Mouse (Mus musculus) heart, postnatal 0 days (tissue): ENCODE results near the gene Hist1h4h. TPM values are rescaled to one million over a fixed set of nuclear protein-coding genes. Genes with fewer than 3 reads are reported as not detected.
"Not testable (repeated sequence)": the region's sequence is repeated elsewhere in the genome, so short reads cannot be mapped to it uniquely, and the experiment has no call there.

Experiments used
- ATAC-seq: fragments of 200-750 bp; cut with Nextera tagmentation; 2 replicates; pipeline ENCODE4 v1.8.0; 2017; ENCODE audit warnings: low read depth, moderate number of reproducible peaks, moderate library complexity; ENCODE audit not compliant: insufficient read depth
- DNase-seq: peaks from one replicate; pipeline ENCODE4 v3.0.0-alpha.2; 2016; ENCODE audit warnings: low spot score
- H3K27ac ChIP-seq: fragments of 300-500 bp; sonication (generic); 2 replicates; pipeline ENCODE4 v1.5.1; 2014; ENCODE audit warnings: low read depth, mild to moderate bottlenecking
- H3K27me3 ChIP-seq: fragments of 300-500 bp; sonication (generic); 2 replicates; pipeline ENCODE4 v1.6.1; 2014; ENCODE audit warnings: low read length, mixed read lengths; ENCODE audit not compliant: control insufficient read depth, insufficient read depth
- H3K36me3 ChIP-seq: fragments of 300-500 bp; sonication (generic); replicated peaks from 2 replicates; pipeline ENCODE4 v1.6.1; 2014; ENCODE audit warnings: low read length, mixed read lengths; ENCODE audit not compliant: control insufficient read depth, insufficient read depth
- H3K4me1 ChIP-seq: fragments of 300-500 bp; sonication (generic); 2 replicates; pipeline ENCODE4 v1.6.1; 2014; ENCODE audit warnings: antibody characterized with exemption; ENCODE audit not compliant: control insufficient read depth, insufficient read depth
- H3K4me2 ChIP-seq: fragments of 300-500 bp; sonication (generic); 2 replicates; pipeline ENCODE4 v1.6.1; 2014; ENCODE audit warnings: low read depth, mild to moderate bottlenecking, low read length, moderate library complexity
- H3K4me3 ChIP-seq: fragments of 300-500 bp; sonication (generic); 2 replicates; pipeline ENCODE4 v1.5.1; 2014; ENCODE audit warnings: low read depth, low read length
- H3K9ac ChIP-seq: fragments of 300-500 bp; sonication (generic); replicated peaks from 2 replicates; pipeline ENCODE4 v1.6.1; 2014; ENCODE audit warnings: low read depth, low read length, mixed read lengths
- H3K9me3 ChIP-seq: fragments of 300-500 bp; sonication (generic); replicated peaks from 2 replicates; pipeline ENCODE4 v1.6.1; 2016; ENCODE audit warnings: low read length; ENCODE audit not compliant: control insufficient read depth
- CTCF ChIP-seq: IDR thresholded peaks from 2 replicates; pipeline ENCODE4 v1.5.1; 2016; ENCODE audit warnings: antibody characterized with exemption, control low read depth, low read depth
- EP300 ChIP-seq: IDR thresholded peaks from 2 replicates; pipeline ENCODE4 v1.6.1; 2016; ENCODE audit warnings: antibody characterized with exemption, low read depth
- WGBS: fragments of 180-500 bp; shearing (Covaris S2); extraction: QIAGEN DNeasy Blood & Tissue Kit; methylation state at CpG from one replicate; pipeline ENCODE4 v1.1.7; 2014; 5-methylcytosine and 5-hydroxymethylcytosine counted together
- polyA plus RNA-seq: library from polyadenylated mRNA; unstranded; fragments of >200 nt; fragmentation: Nextera tagmentation; extraction: Ambion mirVana; gene quantifications from 2 replicates; pipeline ENCODE4 v1.2.1, GENCODE M21; 2015
- total RNA-seq: library from RNA; depleted of rRNA; stranded (reverse); fragments of >200 nt; gene quantifications from 2 replicates; pipeline ENCODE4 v1.2.3, GENCODE M21; 2014; ENCODE audit warnings: low replicate concordance

Gene Hist1h4h
- total and polyA plus RNA-seq, 2 experiments from 2014 or later: 30.4 to 4,565 TPM

DNA sequence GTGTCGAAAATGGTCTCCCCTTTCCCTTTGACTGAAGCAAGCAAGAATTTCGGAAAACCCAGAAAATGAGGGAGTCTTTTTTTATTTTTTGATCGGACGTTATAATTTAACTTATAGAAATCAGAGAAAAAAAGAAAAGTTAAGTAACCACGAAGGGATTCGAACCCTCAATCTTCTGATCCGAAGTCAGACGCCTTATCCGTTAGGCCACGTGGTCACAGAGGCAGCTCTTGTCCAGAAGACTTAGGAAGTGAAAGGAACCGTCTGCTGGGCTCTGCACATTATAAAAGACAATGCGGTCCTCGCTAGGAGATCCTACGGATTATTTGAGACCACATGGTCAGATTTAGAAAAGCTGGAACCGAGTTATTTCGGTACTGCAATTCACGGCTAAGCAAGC, 4.5 kb upstream of the Hist1h4h start:
- TF ChIP-seq CTCF: no peak
- under 1% methylated on average over 17 of the region's 17 CpGs for WGBS
- Histone ChIP-seq H3K4me2 (peak overlapping the region; percentile 54), H3K4me3 (peak overlapping the region; percentile 32), H3K36me3 (no peaks in the 10 kb centered on the region), H3K27ac (no peak overlapping the region), H3K27me3 (no peaks in the 10 kb centered on the region), H3K9me3 (no peaks in the 10 kb centered on the region), H3K9ac (peak overlapping the region; percentile 15; the same call in 1 of the 2 replicates), H3K4me1 (peaks cover 8% of the 10 kb centered on the region)
- no peak for ATAC-seq
- DNase-seq: peak; percentile 87

DNA sequence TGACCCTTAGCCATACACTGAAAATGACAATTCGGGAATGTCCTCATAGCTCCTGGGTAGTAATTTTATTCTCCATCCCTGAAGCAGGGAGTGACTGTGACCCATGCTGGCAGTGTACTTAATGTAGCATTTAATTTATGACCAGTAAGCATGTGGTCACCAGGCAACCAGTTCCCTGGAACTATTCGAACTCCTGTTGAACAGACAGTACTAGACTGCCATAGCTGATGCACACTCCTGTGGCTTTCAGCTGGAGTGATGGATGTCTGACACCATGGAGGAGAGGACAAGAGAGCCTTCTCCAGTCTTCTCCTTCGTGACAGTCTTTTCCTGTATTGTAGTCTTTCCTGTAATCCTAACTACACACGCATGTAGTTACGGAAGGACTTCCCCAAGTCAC, 1.8 kb upstream of the Hist1h4h start:
- ATAC-seq (no peak), DNase-seq (no peak)
- H3K9me3 ChIP-seq: no peaks in the 10 kb centered on the region
- H3K4me1 ChIP-seq: peaks cover 14% of the 10 kb centered on the region
- H3K27ac ChIP-seq: peak overlapping the region; percentile 100
- H3K4me3 ChIP-seq: no peak overlapping the region
- H3K4me2 ChIP-seq: no peak overlapping the region
- TF ChIP-seq EP300 (no peak), CTCF (no peak)
- no peaks in the 10 kb centered on the region for H3K36me3 ChIP-seq
- WGBS: 75% methylated on average over 5 of the region's 5 CpGs
- H3K9ac ChIP-seq: 0 out of 2 replicates have a peak overlapping the region, but pooled peaks have one; percentile 28
- H3K27me3 ChIP-seq: no peaks in the 10 kb centered on the region

DNA sequence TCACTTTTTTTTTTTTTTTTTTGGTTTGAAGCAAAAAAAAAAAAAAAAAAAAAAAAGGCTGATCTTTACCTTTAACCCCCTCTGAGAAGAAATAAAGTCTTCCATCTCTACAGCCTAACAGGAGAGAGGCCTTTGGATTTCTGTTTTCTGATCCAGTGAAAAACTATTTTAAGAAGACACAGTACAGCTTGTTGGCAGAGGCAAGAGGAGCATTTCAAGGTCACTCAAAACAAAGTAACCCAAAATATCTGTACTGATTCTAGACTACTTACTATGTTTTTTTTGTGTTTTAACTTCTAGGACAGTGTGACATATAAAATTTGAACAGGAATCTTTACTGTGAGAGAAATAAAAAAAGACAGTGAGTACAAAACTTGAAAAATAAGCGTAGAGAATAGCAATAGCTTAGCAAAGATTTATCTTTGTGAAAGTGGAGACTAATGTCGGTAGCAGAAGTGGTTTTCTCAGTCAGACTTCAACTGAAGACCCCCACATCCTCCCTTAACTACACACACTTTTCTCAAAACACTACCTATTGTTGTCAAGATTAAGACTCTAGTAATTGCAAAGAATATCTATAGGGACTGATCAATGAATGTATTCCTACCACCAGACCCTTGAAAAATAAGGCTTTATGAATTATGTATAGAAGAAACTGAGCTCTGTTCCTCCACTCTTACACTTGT, 1.2 kb upstream of the Hist1h4h start:
- H3K36me3 ChIP-seq: no peaks in the 10 kb centered on the region
- no peaks in the 10 kb centered on the region for H3K9me3 ChIP-seq
- peak overlapping the region; percentile 100 for H3K27ac ChIP-seq
- peaks cover 19% of the 10 kb centered on the region for H3K4me1 ChIP-seq
- peak overlapping the region; percentile 79 for H3K4me2 ChIP-seq
- H3K27me3 ChIP-seq: no peaks in the 10 kb centered on the region
- DNase-seq: peak; percentile 80
- TF ChIP-seq EP300 (no peak), CTCF (no peak)
- peak overlapping the region; percentile 87 for H3K9ac ChIP-seq
- 24% methylated on average over 2 of the region's 2 CpGs for WGBS
- no peak for ATAC-seq
- peak overlapping the region; percentile 63 for H3K4me3 ChIP-seq

DNA sequence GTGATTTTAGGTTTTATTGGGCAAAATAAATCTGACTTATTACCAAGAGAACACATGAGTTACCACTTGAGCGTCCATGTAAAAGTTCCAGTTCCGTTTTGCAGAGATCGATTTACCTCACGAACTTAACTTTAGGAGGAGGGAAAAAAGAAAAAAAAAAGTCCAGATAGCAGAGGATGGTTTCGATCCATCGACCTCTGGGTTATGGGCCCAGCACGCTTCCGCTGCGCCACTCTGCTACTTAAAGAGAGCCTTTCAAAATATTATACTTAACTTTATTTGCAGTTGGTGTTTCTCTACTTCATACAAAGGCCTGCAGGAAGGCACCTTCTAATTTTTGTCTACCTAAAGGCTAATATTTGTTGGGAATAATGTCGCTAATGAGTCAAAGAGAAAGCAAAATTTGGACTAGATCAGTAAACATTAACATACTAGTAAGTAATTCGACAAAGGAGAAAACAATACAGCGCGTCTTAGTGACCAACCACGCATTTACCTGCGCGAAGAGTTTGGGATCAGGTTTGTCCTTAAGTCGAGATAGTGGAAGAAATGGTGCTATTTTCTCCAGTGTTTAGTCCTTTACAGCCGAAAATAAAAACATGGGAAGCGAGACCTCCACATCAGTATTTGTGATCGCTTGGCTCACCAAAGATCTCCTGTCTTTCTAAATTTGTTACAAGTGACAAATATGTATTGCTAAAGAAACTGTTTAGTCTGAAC, 509 bp upstream of the Hist1h4h start:
- DNase-seq (peak; percentile 43), ATAC-seq (no peak)
- peaks cover 20% of the 10 kb centered on the region for H3K4me1 ChIP-seq
- no peaks in the 10 kb centered on the region for H3K36me3 ChIP-seq
- TF ChIP-seq EP300: no peak
- TF ChIP-seq CTCF: no peak
- H3K9me3 ChIP-seq: no peaks in the 10 kb centered on the region
- H3K4me3 ChIP-seq: peak overlapping the region; percentile 63
- H3K9ac ChIP-seq: peak overlapping the region; percentile 87
- H3K27ac ChIP-seq: peak overlapping the region; percentile 100
- under 1% methylated on average over 20 of the region's 20 CpGs for WGBS
- no peaks in the 10 kb centered on the region for H3K27me3 ChIP-seq
- H3K4me2 ChIP-seq: peak overlapping the region; percentile 79

DNA sequence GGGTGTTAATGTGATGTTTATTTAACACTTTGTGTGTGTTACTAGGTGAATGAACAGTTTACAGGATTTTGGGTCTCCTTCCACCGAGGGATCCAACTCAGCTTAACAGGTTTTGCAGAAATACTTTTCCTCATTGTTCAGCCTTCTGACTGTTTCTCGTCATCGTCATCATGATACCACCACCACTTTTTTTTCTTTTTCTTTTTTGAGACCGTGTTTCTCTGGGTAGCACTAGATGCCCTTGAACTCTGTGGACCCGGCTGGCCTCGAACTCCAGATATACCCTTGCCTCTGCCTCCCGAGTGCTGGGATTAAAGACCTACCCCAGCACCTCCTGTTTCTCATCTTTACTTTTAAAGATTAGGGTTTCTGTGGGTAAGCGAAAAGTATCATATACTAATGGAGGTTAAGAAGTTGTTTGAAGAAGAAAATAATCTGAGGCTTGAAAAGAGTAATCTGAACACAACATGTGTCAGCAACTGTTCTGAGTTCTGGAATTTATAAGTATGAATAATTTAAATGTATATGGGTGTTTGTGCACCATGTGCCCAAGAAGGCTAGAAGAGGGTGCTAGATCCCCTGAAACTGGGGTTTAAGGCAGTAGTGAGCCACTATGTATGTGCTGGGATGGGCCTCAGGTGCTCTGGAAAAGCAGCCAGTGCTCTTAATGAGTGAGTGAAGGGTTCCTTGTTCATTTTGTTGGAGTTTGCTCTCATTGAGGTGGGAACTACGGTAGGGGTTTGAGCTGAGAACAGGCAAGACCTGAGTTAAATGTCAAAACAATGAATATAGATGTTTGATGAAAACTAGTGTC, 1.6 kb downstream of the Hist1h4h start:
- no peak for TF ChIP-seq CTCF
- no peak for TF ChIP-seq EP300
- H3K27me3 ChIP-seq: no peaks in the 10 kb centered on the region
- DNase-seq (no peak), ATAC-seq (no peak)
- 23% methylated on average over 9 of the region's 9 CpGs for WGBS
- no peaks in the 10 kb centered on the region for H3K9me3 ChIP-seq
- H3K4me1 ChIP-seq: peaks cover 20% of the 10 kb centered on the region
- H3K27ac ChIP-seq: peak overlapping the region; percentile 100
- H3K4me3 ChIP-seq: peak overlapping the region; percentile 63
- peak overlapping the region; percentile 79 for H3K4me2 ChIP-seq
- no peaks in the 10 kb centered on the region for H3K36me3 ChIP-seq
- H3K9ac ChIP-seq: peak overlapping the region; percentile 87; the same call in 1 of the 2 replicates

DNA sequence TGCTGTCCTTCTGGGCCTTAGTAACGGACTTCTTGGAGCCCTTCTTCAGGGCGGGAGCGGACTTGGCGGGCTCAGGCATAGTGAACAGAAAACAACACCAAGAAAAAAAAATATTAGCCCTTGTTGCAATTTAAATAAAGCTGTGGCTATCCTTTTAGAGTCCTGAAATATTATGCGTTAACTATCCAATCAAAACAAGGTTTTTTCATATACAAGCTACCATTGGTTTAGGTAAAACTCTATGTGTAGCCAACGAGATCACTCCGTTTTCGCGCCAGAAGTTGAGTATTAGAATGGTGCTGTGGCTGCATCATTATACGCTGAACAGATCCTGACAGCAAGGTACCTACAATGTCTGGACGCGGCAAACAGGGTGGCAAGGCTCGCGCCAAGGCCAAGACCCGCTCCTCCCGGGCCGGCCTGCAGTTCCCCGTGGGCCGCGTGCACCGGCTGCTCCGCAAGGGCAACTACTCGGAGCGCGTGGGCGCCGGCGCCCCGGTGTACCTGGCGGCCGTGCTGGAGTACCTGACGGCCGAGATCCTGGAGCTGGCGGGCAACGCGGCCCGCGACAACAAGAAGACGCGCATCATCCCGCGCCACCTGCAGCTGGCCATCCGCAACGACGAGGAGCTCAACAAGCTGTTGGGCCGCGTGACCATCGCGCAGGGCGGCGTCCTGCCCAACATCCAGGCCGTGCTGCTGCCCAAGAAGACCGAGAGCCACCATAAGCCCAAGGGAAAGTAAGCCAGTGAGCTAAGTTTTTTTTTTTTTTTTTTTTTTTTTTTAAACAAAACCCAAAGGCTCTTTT, 2.9 kb downstream of the Hist1h4h start, which contains the start of gene Hist1h2af:
Gene Hist1h2af, plus strand, starts transcription at position 347 of the 808 bp plus-strand sequence.
- H3K36me3 ChIP-seq, H3K27me3 ChIP-seq, H3K9me3 ChIP-seq: not testable (repeated sequence)
- H3K9ac ChIP-seq: peak within 1 kb of the TSS; percentile 59; the same call in 1 of the 2 replicates
- peak within 1 kb of the TSS; percentile 79 for H3K4me2 ChIP-seq
- H3K4me1 ChIP-seq: peaks cover 17% of the 10 kb centered on the region
- under 1% methylated on average over 25 of the region's 53 CpGs for WGBS
- peak within 1 kb of the TSS; percentile 60 for H3K4me3 ChIP-seq
- peak within 1 kb of the TSS; percentile 100 for H3K27ac ChIP-seq
- ATAC-seq (peak; percentile 8; the same call in 1 of the 2 replicates), DNase-seq (peak; percentile 86)
